Mouse (Mus musculus): ENCODE measurements around the gene Brca2. TPM values are rescaled to one million over a fixed set of nuclear protein-coding genes. Genes with fewer than 3 reads are reported as not detected.
A peak's percentile ranks its signal among the peaks of the same experiment; 100 is the strongest.
"Not testable (repeated sequence)": the region's sequence is repeated elsewhere in the genome, so short reads cannot be mapped to it uniquely, and the experiment has no call there.

The Brca2 gene
- 17.0 and 17.1 TPM in 2 replicates for polyA plus RNA-seq (2015; fragmentation: Nextera tagmentation; extraction: Ambion mirVana)

- Histone ChIP-seq H3K4me3 (ENCODE audit: low read depth, low read length) (peak within 1 kb of the TSS; percentile 88), H3K27ac (ENCODE audit: low read length) (peak within 1 kb of the TSS; percentile 79), H3K4me1 (ENCODE audit: control insufficient read depth, low read depth, low read length) (peaks cover 15% of the 10 kb centered on the region), H3K9ac (ENCODE audit: low read depth, low read length) (peak within 1 kb of the TSS; percentile 95), H3K27me3 (ENCODE audit: control insufficient read depth, insufficient read depth, low read depth, low read length) (no peaks in the 10 kb centered on the region), H3K4me2 (ENCODE audit: low read depth, low read length) (peak within 1 kb of the TSS; percentile 79), H3K36me3 (ENCODE audit: control insufficient read depth, insufficient read depth) (0 out of 2 replicates have a peak, but pooled peaks cover 3% of the 10 kb centered on the region), H3K9me3 (replicated peaks; ENCODE audit: control insufficient read depth, low read length) (no peaks in the 10 kb centered on the region)
- peak; percentile 95 for ATAC-seq (ENCODE audit: low read depth)
- 4% methylated on average over 63 of the region's 63 CpGs for WGBS (ENCODE audit: insufficient replicate concordance)
Measured at GRCm38 (mm10) chr5:150521937-150522866, at the start of gene Brca2. Gene Brca2 (plus strand): TSS chr5:150522630.

GRCm38 (mm10) chr5:150477364-150477763 is 45.1 kb upstream of the Brca2 start:
- no peak overlapping the region for H3K9ac ChIP-seq (ENCODE audit: low read depth, low read length)
- H3K27ac ChIP-seq (ENCODE audit: low read length) = no peak overlapping the region
- H3K27me3 ChIP-seq (ENCODE audit: control insufficient read depth, insufficient read depth, low read depth, low read length) = no peaks in the 10 kb centered on the region
- WGBS (ENCODE audit: insufficient replicate concordance) = 60% methylated on average over 4 of the region's 4 CpGs
- no peak overlapping the region for H3K4me2 ChIP-seq (ENCODE audit: low read depth, low read length)
- no peak for ATAC-seq (ENCODE audit: low read depth)
- no peaks in the 10 kb centered on the region for H3K9me3 ChIP-seq (replicated peaks; ENCODE audit: control insufficient read depth, low read length)
- H3K36me3 ChIP-seq (ENCODE audit: control insufficient read depth, insufficient read depth) = peaks cover 2% of the 10 kb centered on the region; the same call in 1 of the 2 replicates
- no peak overlapping the region for H3K4me3 ChIP-seq (ENCODE audit: low read depth, low read length)
- H3K4me1 ChIP-seq (ENCODE audit: control insufficient read depth, low read depth, low read length) = no peaks in the 10 kb centered on the region

- no peak overlapping the region for H3K4me2 ChIP-seq (ENCODE audit: low read depth, low read length)
- H3K27me3 ChIP-seq (ENCODE audit: control insufficient read depth, insufficient read depth, low read depth, low read length) = no peaks in the 10 kb centered on the region
- H3K4me1 ChIP-seq (ENCODE audit: control insufficient read depth, low read depth, low read length) = no peaks in the 10 kb centered on the region
- no peaks in the 10 kb centered on the region for H3K36me3 ChIP-seq (ENCODE audit: control insufficient read depth, insufficient read depth)
- H3K9ac ChIP-seq (ENCODE audit: low read depth, low read length) = no peak overlapping the region
- H3K9me3 ChIP-seq (replicated peaks; ENCODE audit: control insufficient read depth, low read length) = no peaks in the 10 kb centered on the region
- WGBS (ENCODE audit: insufficient replicate concordance) = 14% methylated on average over 4 of the region's 4 CpGs
- H3K4me3 ChIP-seq (ENCODE audit: low read depth, low read length) = no peak overlapping the region
- no peak overlapping the region for H3K27ac ChIP-seq (ENCODE audit: low read length)
- 0 out of 2 replicates have a peak, but pooled peaks have one; percentile 11 for ATAC-seq (ENCODE audit: low read depth)
Measured at GRCm38 (mm10) chr5:150478612-150479011, 43.8 kb upstream of the Brca2 start.

GRCm38 (mm10) chr5:150485198-150485597 is 37.2 kb upstream of the Brca2 start:
- Histone ChIP-seq H3K4me2 (ENCODE audit: low read depth, low read length) (no peak overlapping the region), H3K36me3 (ENCODE audit: control insufficient read depth, insufficient read depth) (no peaks in the 10 kb centered on the region), H3K9me3 (replicated peaks; ENCODE audit: control insufficient read depth, low read length) (no peaks in the 10 kb centered on the region), H3K4me3 (ENCODE audit: low read depth, low read length) (no peak overlapping the region), H3K27ac (ENCODE audit: low read length) (no peak overlapping the region), H3K4me1 (ENCODE audit: control insufficient read depth, low read depth, low read length) (no peaks in the 10 kb centered on the region), H3K27me3 (ENCODE audit: control insufficient read depth, insufficient read depth, low read depth, low read length) (no peaks in the 10 kb centered on the region), H3K9ac (ENCODE audit: low read depth, low read length) (no peak overlapping the region)
- WGBS (ENCODE audit: insufficient replicate concordance) = 50% methylated on average over 3 of the region's 3 CpGs
- no peak for ATAC-seq (ENCODE audit: low read depth)

GRCm38 (mm10) chr5:150490285-150490684 is 32.1 kb upstream of the Brca2 start:
- no peaks in the 10 kb centered on the region for H3K36me3 ChIP-seq (ENCODE audit: control insufficient read depth, insufficient read depth)
- no peak overlapping the region for H3K4me2 ChIP-seq (ENCODE audit: low read depth, low read length)
- 66% methylated on average over 3 of the region's 3 CpGs for WGBS (ENCODE audit: insufficient replicate concordance)
- no peak for ATAC-seq (ENCODE audit: low read depth)
- no peak overlapping the region for H3K9ac ChIP-seq (ENCODE audit: low read depth, low read length)
- H3K4me1 ChIP-seq (ENCODE audit: control insufficient read depth, low read depth, low read length) = no peaks in the 10 kb centered on the region
- no peak overlapping the region for H3K27ac ChIP-seq (ENCODE audit: low read length)
- no peak overlapping the region for H3K4me3 ChIP-seq (ENCODE audit: low read depth, low read length)
- H3K27me3 ChIP-seq (ENCODE audit: control insufficient read depth, insufficient read depth, low read depth, low read length) = no peaks in the 10 kb centered on the region
- no peaks in the 10 kb centered on the region for H3K9me3 ChIP-seq (replicated peaks; ENCODE audit: control insufficient read depth, low read length)

- H3K27me3 ChIP-seq (ENCODE audit: control insufficient read depth, insufficient read depth, low read depth, low read length) = no peaks in the 10 kb centered on the region
- H3K9me3 ChIP-seq (replicated peaks; ENCODE audit: control insufficient read depth, low read length) = no peaks in the 10 kb centered on the region
- no peaks in the 10 kb centered on the region for H3K36me3 ChIP-seq (ENCODE audit: control insufficient read depth, insufficient read depth)
- H3K4me2 ChIP-seq (ENCODE audit: low read depth, low read length) = no peak overlapping the region
- no peak overlapping the region for H3K4me3 ChIP-seq (ENCODE audit: low read depth, low read length)
- H3K4me1 ChIP-seq (ENCODE audit: control insufficient read depth, low read depth, low read length) = no peaks in the 10 kb centered on the region
- H3K27ac ChIP-seq (ENCODE audit: low read length) = no peak overlapping the region
- no peak overlapping the region for H3K9ac ChIP-seq (ENCODE audit: low read depth, low read length)
- no peak for ATAC-seq (ENCODE audit: low read depth)
- 64% methylated on average over 8 of the region's 8 CpGs for WGBS (ENCODE audit: insufficient replicate concordance)
Measured at GRCm38 (mm10) chr5:150490821-150491220, 31.6 kb upstream of the Brca2 start.

- H3K36me3 ChIP-seq (ENCODE audit: control insufficient read depth, insufficient read depth); H3K27me3 ChIP-seq (ENCODE audit: control insufficient read depth, insufficient read depth, low read depth, low read length); H3K4me3 ChIP-seq (ENCODE audit: low read depth, low read length); H3K9me3 ChIP-seq (replicated peaks; ENCODE audit: control insufficient read depth, low read length); H3K4me2 ChIP-seq (ENCODE audit: low read depth, low read length); H3K27ac ChIP-seq (ENCODE audit: low read length); H3K4me1 ChIP-seq (ENCODE audit: control insufficient read depth, low read depth, low read length); ATAC-seq (ENCODE audit: low read depth); H3K9ac ChIP-seq (ENCODE audit: low read depth, low read length): not testable (repeated sequence)
- WGBS (ENCODE audit: insufficient replicate concordance) = 66% methylated on average over 4 of the region's 4 CpGs
Measured at GRCm38 (mm10) chr5:150491573-150492173, 30.8 kb upstream of the Brca2 start.

DNA sequence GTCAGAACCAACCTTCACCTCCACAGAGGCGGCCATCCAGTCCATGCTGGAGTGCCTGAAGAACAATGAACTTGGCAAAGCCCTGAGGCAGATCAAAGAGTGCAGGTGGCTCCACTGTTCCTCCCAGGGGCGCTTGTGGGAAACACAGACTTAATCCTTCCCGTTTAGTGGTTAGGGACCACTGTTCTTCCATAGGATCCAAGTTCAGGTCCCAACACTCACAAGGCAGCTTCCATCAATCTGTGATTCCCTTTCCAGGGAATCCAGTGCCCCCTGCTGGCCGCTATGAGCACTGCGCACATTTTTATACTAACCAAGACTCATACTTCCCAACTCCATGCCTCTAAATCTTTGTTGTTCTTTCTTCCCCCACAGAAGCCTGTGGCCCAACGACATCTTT is 26.6 kb upstream of the Brca2 start:
- Histone ChIP-seq H3K4me1 (ENCODE audit: control insufficient read depth, low read depth, low read length) (no peaks in the 10 kb centered on the region), H3K27ac (ENCODE audit: low read length) (no peak overlapping the region), H3K9ac (ENCODE audit: low read depth, low read length) (no peak overlapping the region), H3K27me3 (ENCODE audit: control insufficient read depth, insufficient read depth, low read depth, low read length) (no peaks in the 10 kb centered on the region), H3K36me3 (ENCODE audit: control insufficient read depth, insufficient read depth) (no peaks in the 10 kb centered on the region), H3K4me2 (ENCODE audit: low read depth, low read length) (no peak overlapping the region), H3K4me3 (ENCODE audit: low read depth, low read length) (no peak overlapping the region), H3K9me3 (replicated peaks; ENCODE audit: control insufficient read depth, low read length) (no peaks in the 10 kb centered on the region)
- ATAC-seq (ENCODE audit: low read depth) = no peak
- WGBS (ENCODE audit: insufficient replicate concordance) = 31% methylated on average over 6 of the region's 6 CpGs

Data from liver, embryonic 16.5 days (tissue).